Mouse (Mus musculus) ES-E14 (cell line): ENCODE measurements at regions not wholly inside any gene's neighbourhood (a gene's known extent, or its start where the extent isn't known, plus 50 kb on each side); places are given as distances from the start of the nearest gene placed in this dataset.

Source experiments
- DNase-seq: peaks from one replicate; pipeline ENCODE4 v3.0.0-alpha.2; 2013; ENCODE audit warnings: low read depth, low spot score
- H3K27ac ChIP-seq: 2 replicates; pipeline ENCODE4 v1.5.1; 2012; ENCODE audit warnings: low read depth, mild to moderate bottlenecking, low read length, moderate library complexity, mixed read lengths; ENCODE audit not compliant: poor library complexity, insufficient read depth, severe bottlenecking
- H3K36me3 ChIP-seq: 2 replicates; pipeline ENCODE4 v1.6.1; 2012; ENCODE audit warnings: mild to moderate bottlenecking, low read length, moderate library complexity, mixed read lengths; ENCODE audit not compliant: control insufficient read depth, poor library complexity, insufficient read depth, severe bottlenecking
- H3K4me1 ChIP-seq, 2 experiments: fragments of 150-350 bp in 1 of 2; sonication (generic) in 1 of 2; 2 replicates each; pipeline ENCODE4 v1.6.1; 2012; ENCODE audit warnings: low read length in 2 of 2, mild to moderate bottlenecking in 1 of 2, mixed read lengths in 1 of 2; ENCODE audit not compliant: control insufficient read depth in 2 of 2, insufficient read depth in 2 of 2, poor library complexity in 1 of 2
- H3K4me3 ChIP-seq, 2 experiments: fragments of 150-350 bp in 1 of 2; sonication (generic) in 1 of 2; 2 replicates each; pipeline ENCODE4 v1.5.1; 2012; ENCODE audit warnings: low read length in 2 of 2, low read depth in 1 of 2, mild to moderate bottlenecking in 1 of 2, mixed read lengths in 1 of 2; ENCODE audit not compliant: insufficient read depth in 1 of 2, poor library complexity in 1 of 2, severe bottlenecking in 1 of 2
- H3K9ac ChIP-seq: 2 replicates; pipeline ENCODE4 v1.6.1; 2012; ENCODE audit warnings: low read depth, mild to moderate bottlenecking, low read length, mixed read lengths; ENCODE audit not compliant: poor library complexity, insufficient read depth, severe bottlenecking
- H3K9me3 ChIP-seq: fragments of 150-350 bp; sonication (generic); 2 replicates; pipeline ENCODE4 v1.6.1; 2012; ENCODE audit warnings: low read depth, mild to moderate bottlenecking, low read length; ENCODE audit not compliant: control insufficient read depth, insufficient read depth
- CHD2 ChIP-seq: IDR thresholded peaks from 2 replicates; pipeline ENCODE4 v1.6.1; 2014; ENCODE audit warnings: mild to moderate bottlenecking, low read depth, low read length, inconsistent platforms
- HCFC1 ChIP-seq: IDR thresholded peaks from 2 replicates; pipeline ENCODE4 v1.6.1; 2012; ENCODE audit warnings: low read length, inconsistent platforms, borderline replicate concordance; ENCODE audit not compliant: insufficient read depth
- MAFK ChIP-seq: IDR thresholded peaks from 2 replicates; pipeline ENCODE4 v1.6.1; 2014; ENCODE audit warnings: mild to moderate bottlenecking, low read depth, low read length, inconsistent platforms; ENCODE audit not compliant: insufficient read depth
- ZC3H11A ChIP-seq: IDR thresholded peaks from 2 replicates; pipeline ENCODE4 v1.6.1; 2012; ENCODE audit warnings: low read depth, mild to moderate bottlenecking, inconsistent platforms, low read length, borderline replicate concordance
- ZNF384 ChIP-seq: IDR thresholded peaks from 2 replicates; pipeline ENCODE4 v1.6.1; 2012; ENCODE audit warnings: low read depth, low read length, inconsistent platforms
- in situ Hi-C, 2 experiments: fragments of 600-800 bp; cut with MboI; formaldehyde crosslinking; loops; one replicate each; pipeline ENCODE4 v1.15.1; 2025; ENCODE audit warnings: low sequenced_read_pairs in 2 of 2, inconsistent platforms in 1 of 2; ENCODE audit not compliant: unreplicated experiment in 2 of 2

- no peak for TF ChIP-seq CHD2
- TF ChIP-seq ZNF384 = no peak
Measured at GRCm38 (mm10) chr1:80131354-80131753, 86.9 kb downstream of the Fam124b start.

GRCm38 (mm10) chr1:80123966-80124365 lies 94.3 kb downstream of the Fam124b start:
- H3K9ac ChIP-seq = no peak overlapping the region
- no peak overlapping the region for H3K27ac ChIP-seq
- H3K9me3 ChIP-seq = no peaks in the 10 kb centered on the region
- H3K4me1 ChIP-seq = no peaks in the 10 kb centered on the region
- no peak for DNase-seq
- no peaks in the 10 kb centered on the region for H3K36me3 ChIP-seq
- TF ChIP-seq HCFC1 = no peak
- no peak for TF ChIP-seq ZC3H11A
- no peak for TF ChIP-seq MAFK
- TF ChIP-seq CHD2 = no peak
- TF ChIP-seq ZNF384 = no peak
- H3K4me3 ChIP-seq = no peak overlapping the region
- in situ Hi-C loops = no loop called here

More at GRCm38 (mm10) chr1:80131354-80131753, 86.9 kb downstream of the Fam124b start:
- Histone ChIP-seq H3K9ac (no peak overlapping the region), H3K27ac (no peak overlapping the region), H3K4me3 (no peak overlapping the region), H3K36me3 (no peaks in the 10 kb centered on the region), H3K4me1 (no peaks in the 10 kb centered on the region), H3K9me3 (no peaks in the 10 kb centered on the region)
- DNase-seq = no peak
- in situ Hi-C loops = no loop called here

DNA sequence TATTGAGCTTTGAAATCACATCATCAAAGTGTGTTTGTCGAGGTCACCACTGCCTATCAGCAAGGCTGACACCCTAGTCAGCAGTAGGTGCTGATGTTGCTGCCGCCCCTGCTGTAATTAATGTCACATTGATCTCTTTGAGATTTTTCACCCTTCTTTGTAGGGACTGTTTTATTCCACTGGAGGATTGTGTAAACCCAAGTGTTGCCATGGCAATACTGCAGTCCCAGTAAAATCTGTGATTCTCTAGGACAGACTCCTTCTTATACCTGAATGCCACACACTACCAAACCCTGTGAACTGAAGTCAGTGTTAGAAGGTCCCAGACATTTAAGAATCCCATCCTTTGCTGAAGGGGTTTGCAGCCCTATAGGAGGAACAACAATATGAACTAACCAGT lies 102.4 kb downstream of the Fam124b start:
- Histone ChIP-seq H3K4me1 (no peaks in the 10 kb centered on the region), H3K36me3 (no peaks in the 10 kb centered on the region), H3K4me3 (no peak overlapping the region), H3K9me3 (no peaks in the 10 kb centered on the region), H3K9ac (no peak overlapping the region), H3K27ac (no peak overlapping the region)
- in situ Hi-C loops = no loop called here
- TF ChIP-seq HCFC1 = no peak
- TF ChIP-seq MAFK = no peak
- no peak for TF ChIP-seq ZNF384
- no peak for DNase-seq

DNA sequence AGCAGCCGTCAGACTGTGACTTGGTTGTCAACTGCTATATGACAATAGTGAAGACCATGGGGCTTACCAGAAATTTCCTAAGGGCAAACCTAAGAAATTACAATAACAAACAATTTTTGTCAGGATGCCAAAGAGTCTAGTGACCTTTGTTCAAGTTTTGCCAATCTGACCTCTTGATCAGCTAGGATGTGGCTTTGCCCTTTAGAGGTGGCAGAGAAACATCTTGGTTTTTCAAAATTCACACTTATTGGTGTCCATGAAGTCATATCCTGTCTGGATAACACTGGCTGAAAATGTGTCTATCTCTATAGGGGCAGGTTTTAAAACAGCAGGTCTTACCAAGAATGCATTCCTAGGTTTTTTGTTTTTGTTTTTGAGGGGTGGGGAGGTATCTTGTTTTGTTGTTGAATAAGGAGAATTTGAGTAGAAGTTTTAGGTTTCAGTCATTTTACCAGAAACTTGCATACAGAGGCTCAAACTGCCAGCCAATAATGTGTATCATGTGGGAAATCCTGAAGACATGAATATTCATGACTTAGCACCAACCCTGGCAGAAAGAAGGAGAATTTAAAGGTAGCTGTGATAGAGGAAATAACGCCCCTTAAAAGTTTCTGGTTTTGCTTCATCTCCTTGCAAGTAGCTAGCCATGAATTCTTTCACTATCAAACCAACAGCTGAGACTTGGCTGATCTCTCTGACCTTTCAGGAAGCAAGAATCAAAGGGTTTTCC lies 110.4 kb downstream of the Fam124b start:
- no peak for DNase-seq
- TF ChIP-seq ZC3H11A (no peak), CHD2 (no peak), MAFK (no peak), HCFC1 (no peak), ZNF384 (no peak)
- no peaks in the 10 kb centered on the region for H3K4me1 ChIP-seq
- no peaks in the 10 kb centered on the region for H3K36me3 ChIP-seq
- H3K9ac ChIP-seq = no peak overlapping the region
- in situ Hi-C loops = no loop called here
- H3K4me3 ChIP-seq = no peak overlapping the region
- H3K27ac ChIP-seq = no peak overlapping the region
- H3K9me3 ChIP-seq = no peaks in the 10 kb centered on the region

DNA sequence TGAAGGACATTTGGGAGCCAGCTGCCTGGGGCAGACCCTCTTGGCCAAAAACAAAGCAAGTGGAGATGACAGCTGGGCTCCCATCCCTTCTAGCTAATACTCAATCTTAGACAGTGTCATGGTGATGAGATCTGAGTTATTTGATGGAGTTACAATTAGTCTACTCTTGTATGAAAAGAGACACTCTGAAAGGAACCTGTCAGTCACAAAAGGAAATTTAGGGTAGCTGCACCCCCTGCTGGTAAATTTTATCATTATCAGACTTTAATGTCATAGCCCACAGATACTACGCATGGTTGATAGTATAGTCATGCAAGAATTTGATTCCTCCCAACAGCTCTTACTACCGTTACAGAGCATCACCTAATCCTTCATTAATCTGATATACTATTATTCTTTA lies 112.0 kb downstream of the Fam124b start:
- no peak overlapping the region for H3K9ac ChIP-seq
- no peak overlapping the region for H3K4me3 ChIP-seq
- no peaks in the 10 kb centered on the region for H3K4me1 ChIP-seq
- peak; percentile 3 for DNase-seq
- H3K36me3 ChIP-seq = no peaks in the 10 kb centered on the region
- H3K27ac ChIP-seq = no peak overlapping the region
- no peaks in the 10 kb centered on the region for H3K9me3 ChIP-seq
- TF ChIP-seq CHD2 = no peak
- TF ChIP-seq ZNF384 = no peak
- no peak for TF ChIP-seq HCFC1
- no peak for TF ChIP-seq MAFK
- TF ChIP-seq ZC3H11A = no peak
- in situ Hi-C loops = no loop called here
